Mouse (Mus musculus) limb, embryonic 14.5 days (tissue): Measurements from ENCODE around the gene Sp2. TPM values are rescaled to one million over a fixed set of nuclear protein-coding genes. Genes with fewer than 3 reads are reported as not detected.

Source experiments
- ATAC-seq: fragments of 200-750 bp; cut with Nextera tagmentation; 2 replicates; pipeline ENCODE4 v1.8.0; 2017; ENCODE audit warnings: low read depth, moderate number of reproducible peaks, moderate TSS enrichment; ENCODE audit not compliant: low FRiP score
- DNase-seq: peaks from one replicate; pipeline ENCODE4 v3.0.0-alpha.2; 2015; ENCODE audit warnings: low spot score
- H3K27ac ChIP-seq: fragments of 300-500 bp; sonication (generic); replicated peaks from 2 replicates; pipeline ENCODE4 v1.5.1; 2014; ENCODE audit warnings: low read depth, mild to moderate bottlenecking, low read length, moderate library complexity, mixed read lengths
- H3K27me3 ChIP-seq: fragments of 300-500 bp; sonication (generic); 2 replicates; pipeline ENCODE4 v1.6.1; 2014; ENCODE audit warnings: low read length, mixed read lengths; ENCODE audit not compliant: control insufficient read depth, insufficient read depth
- H3K36me3 ChIP-seq: fragments of 300-500 bp; sonication (generic); 2 replicates; pipeline ENCODE4 v1.6.1; 2014; ENCODE audit warnings: mild to moderate bottlenecking, low read length, moderate library complexity, mixed read lengths; ENCODE audit not compliant: control insufficient read depth, insufficient read depth
- H3K4me1 ChIP-seq: fragments of 300-500 bp; sonication (generic); 2 replicates; pipeline ENCODE4 v1.6.1; 2014; ENCODE audit warnings: antibody characterized with exemption, low read length, mixed read lengths; ENCODE audit not compliant: control insufficient read depth, insufficient read depth
- H3K4me2 ChIP-seq: fragments of 300-500 bp; sonication (generic); replicated peaks from 2 replicates; pipeline ENCODE4 v1.6.1; 2014; ENCODE audit warnings: low read depth, mild to moderate bottlenecking, low read length, moderate library complexity; ENCODE audit not compliant: severe bottlenecking
- H3K4me3 ChIP-seq: fragments of 300-500 bp; sonication (generic); replicated peaks from 2 replicates; pipeline ENCODE4 v1.5.1; 2014; ENCODE audit warnings: low read length
- H3K9ac ChIP-seq: fragments of 300-500 bp; sonication (generic); 2 replicates; pipeline ENCODE4 v1.6.1; 2014; ENCODE audit warnings: mild to moderate bottlenecking, low read depth, low read length, moderate library complexity; ENCODE audit not compliant: severe bottlenecking
- H3K9me3 ChIP-seq: fragments of 300-500 bp; sonication (generic); 2 replicates; pipeline ENCODE4 v1.6.1; 2016; ENCODE audit warnings: low read length; ENCODE audit not compliant: control insufficient read depth
- POLR2A ChIP-seq: fragments of 200-500 bp; IDR thresholded peaks from 2 replicates; pipeline ENCODE4 v1.8.0; 2012; ENCODE audit warnings: inconsistent platforms, mild to moderate bottlenecking, moderate library complexity, borderline replicate concordance; ENCODE audit not compliant: insufficient read depth, insufficient read length; ENCODE audit errors: extremely low read depth
- WGBS: fragments of 180-500 bp; shearing (Covaris S2); extraction: QIAGEN DNeasy Blood & Tissue Kit; methylation state at CpG from one replicate; pipeline ENCODE4 v1.1.7; 2014; 5-methylcytosine and 5-hydroxymethylcytosine counted together
- polyA plus RNA-seq, 2 experiments: library from polyadenylated mRNA; depleted of rRNA in 1 of 2; stranded (reverse) in 1 of 2; unstranded in 1 of 2; fragments of >200 nt; fragmentation: Nextera tagmentation in 1 of 2; extraction: Ambion mirVana in 1 of 2; gene quantifications; 2 replicates each; pipeline versions ENCODE4 v1.2.1 to v1.2.3; 2012 to 2014

The Sp2 gene
- polyA plus RNA-seq, 2 experiments: 16.0 to 17.1 TPM

GRCm38 (mm10) chr11:96916885-96917396 lies 65.8 kb downstream of the Sp2 start:
- 33% methylated on average over 13 of the region's 13 CpGs for WGBS
- H3K9ac ChIP-seq: no peak overlapping the region
- H3K27ac ChIP-seq: no peak overlapping the region

GRCm38 (mm10) chr11:96916044-96916884 lies 66.5 kb downstream of the Sp2 start, which contains the start of gene Cdk5rap3:
Cdk5rap3 (minus strand) TSS chr11:96916496.
- H3K36me3 ChIP-seq: peaks cover 17% of the 10 kb centered on the region
- peak within 1 kb of the TSS; percentile 94 for H3K4me2 ChIP-seq
- DNase-seq: peak; percentile 99
- H3K27me3 ChIP-seq: no peaks in the 10 kb centered on the region
- TF ChIP-seq POLR2A: 0 out of 2 replicates have a peak, but pooled peaks have one; percentile 24
- peak within 1 kb of the TSS; percentile 80 for H3K9ac ChIP-seq
- H3K4me1 ChIP-seq: peaks cover 9% of the 10 kb centered on the region
- WGBS: under 1% methylated on average over 54 of the region's 55 CpGs
- H3K27ac ChIP-seq: peak within 1 kb of the TSS; percentile 65; the same call in 1 of the 2 replicates
- H3K9me3 ChIP-seq: no peaks in the 10 kb centered on the region
- ATAC-seq: peak; percentile 98
- peak within 1 kb of the TSS; percentile 85 for H3K4me3 ChIP-seq

More at GRCm38 (mm10) chr11:96916885-96917396, 65.8 kb downstream of the Sp2 start:
- Histone ChIP-seq H3K27me3 (no peaks in the 10 kb centered on the region), H3K4me3 (peak overlapping the region; percentile 85), H3K4me2 (peak overlapping the region; percentile 46), H3K4me1 (peaks cover 9% of the 10 kb centered on the region), H3K9me3 (no peaks in the 10 kb centered on the region), H3K36me3 (peaks cover 11% of the 10 kb centered on the region)
- TF ChIP-seq POLR2A: no peak
- DNase-seq (no peak), ATAC-seq (peak; percentile 1; the same call in 1 of the 2 replicates)

GRCm38 (mm10) chr11:96912682-96913081 lies 70.1 kb downstream of the Sp2 start:
- H3K27ac ChIP-seq: no peak overlapping the region
- no peaks in the 10 kb centered on the region for H3K27me3 ChIP-seq
- H3K4me1 ChIP-seq: peaks cover 9% of the 10 kb centered on the region
- no peak overlapping the region for H3K9ac ChIP-seq
- no peak for ATAC-seq
- 80% methylated on average over 11 of the region's 11 CpGs for WGBS
- H3K9me3 ChIP-seq: no peaks in the 10 kb centered on the region
- H3K4me3 ChIP-seq: no peak overlapping the region
- TF ChIP-seq POLR2A: no peak
- no peak overlapping the region for H3K4me2 ChIP-seq
- no peak for DNase-seq
- peaks cover 44% of the 10 kb centered on the region for H3K36me3 ChIP-seq

GRCm38 (mm10) chr11:96910003-96910402 lies 72.8 kb downstream of the Sp2 start:
- TF ChIP-seq POLR2A: no peak
- WGBS: 32% methylated on average over 7 of the region's 7 CpGs
- peak; percentile 88 for DNase-seq
- Histone ChIP-seq H3K9me3 (no peaks in the 10 kb centered on the region), H3K4me2 (no peak overlapping the region), H3K27ac (no peak overlapping the region), H3K4me3 (no peak overlapping the region), H3K4me1 (no peaks in the 10 kb centered on the region; the same call in 1 of the 2 replicates), H3K9ac (no peak overlapping the region), H3K27me3 (no peaks in the 10 kb centered on the region), H3K36me3 (peaks cover 51% of the 10 kb centered on the region)
- ATAC-seq: peak; percentile 78; the same call in 1 of the 2 replicates

GRCm38 (mm10) chr11:96908594-96908993 lies 74.2 kb downstream of the Sp2 start:
- Histone ChIP-seq H3K9me3 (no peaks in the 10 kb centered on the region), H3K27ac (no peak overlapping the region), H3K27me3 (no peaks in the 10 kb centered on the region), H3K4me2 (no peak overlapping the region), H3K9ac (no peak overlapping the region), H3K4me3 (no peak overlapping the region), H3K4me1 (no peaks in the 10 kb centered on the region), H3K36me3 (peaks cover 51% of the 10 kb centered on the region)
- no peak for DNase-seq
- no peak for ATAC-seq
- TF ChIP-seq POLR2A: no peak
- 90% methylated on average over 12 of the region's 12 CpGs for WGBS
